Mouse (Mus musculus): ENCODE results near the gene Rbms1.

Gene Rbms1

GRCm38 (mm10) chr2:60787088-60787487 is 175.9 kb downstream of the Rbms1 start:
- in situ Hi-C loops (cut with MboI; ENCODE audit: low sequenced_read_pairs): no loop called here

GRCm38 (mm10) chr2:60786289-60786688 is 176.7 kb downstream of the Rbms1 start:
- in situ Hi-C loops (cut with MboI; ENCODE audit: low sequenced_read_pairs): no loop called here

GRCm38 (mm10) chr2:60774501-60774900 is 188.5 kb downstream of the Rbms1 start:
- in situ Hi-C loops (cut with MboI; ENCODE audit: low sequenced_read_pairs): no loop called here

- in situ Hi-C loops (cut with MboI; ENCODE audit: low sequenced_read_pairs): no loop called here
Measured at GRCm38 (mm10) chr2:60773592-60773991, 189.4 kb downstream of the Rbms1 start.

GRCm38 (mm10) chr2:60766420-60766819 is 196.6 kb downstream of the Rbms1 start:
- in situ Hi-C loops (cut with MboI; ENCODE audit: low sequenced_read_pairs): no loop called here

GRCm38 (mm10) chr2:60756218-60756617 is 206.8 kb downstream of the Rbms1 start:
- in situ Hi-C loops (cut with MboI; ENCODE audit: low sequenced_read_pairs): no loop called here

GRCm38 (mm10) chr2:60755101-60755500 is 207.9 kb downstream of the Rbms1 start:
- in situ Hi-C loops (cut with MboI; ENCODE audit: low sequenced_read_pairs): no loop called here

GRCm38 (mm10) chr2:60751274-60751673 is 211.7 kb downstream of the Rbms1 start:
- in situ Hi-C loops (cut with MboI; ENCODE audit: low sequenced_read_pairs): no loop called here

- in situ Hi-C loops (cut with MboI; ENCODE audit: low sequenced_read_pairs): no loop called here
Measured at GRCm38 (mm10) chr2:60750591-60750990, 212.4 kb downstream of the Rbms1 start.

GRCm38 (mm10) chr2:60748585-60748984 is 214.4 kb downstream of the Rbms1 start:
- in situ Hi-C loops (cut with MboI; ENCODE audit: low sequenced_read_pairs): loop anchor here (25.0 kb wide), 1 partner anchor 714 kb away; no protein-coding TSS in a partner anchor

GRCm38 (mm10) chr2:60747590-60747989 is 215.4 kb downstream of the Rbms1 start:
- in situ Hi-C loops (cut with MboI; ENCODE audit: low sequenced_read_pairs): loop anchor here (25.0 kb wide), 1 partner anchor 715 kb away; no protein-coding TSS in a partner anchor

GRCm38 (mm10) chr2:60744674-60745073 is 218.3 kb downstream of the Rbms1 start:
- in situ Hi-C loops (cut with MboI; ENCODE audit: low sequenced_read_pairs): loop anchor here (25.0 kb wide), 1 partner anchor 718 kb away; no protein-coding TSS in a partner anchor

GRCm38 (mm10) chr2:60739389-60740137 is 223.4 kb downstream of the Rbms1 start:
- in situ Hi-C loops (cut with MboI; ENCODE audit: low sequenced_read_pairs): loop anchor here (25.0 kb wide), 1 partner anchor 723 kb away; no protein-coding TSS in a partner anchor

- in situ Hi-C loops (cut with MboI; ENCODE audit: low sequenced_read_pairs): loop anchor here (25.0 kb wide), 1 partner anchor 731 kb away; no protein-coding TSS in a partner anchor
Measured at GRCm38 (mm10) chr2:60730929-60731328, 232.1 kb downstream of the Rbms1 start.

- in situ Hi-C loops (cut with MboI; ENCODE audit: low sequenced_read_pairs): loop anchor here (25.0 kb wide), 1 partner anchor 732 kb away; no protein-coding TSS in a partner anchor
Measured at GRCm38 (mm10) chr2:60730024-60730423, 233.0 kb downstream of the Rbms1 start.

- in situ Hi-C loops (cut with MboI; ENCODE audit: low sequenced_read_pairs): loop anchor here (25.0 kb wide), 1 partner anchor 733 kb away; no protein-coding TSS in a partner anchor
Measured at GRCm38 (mm10) chr2:60728902-60729585, 233.9 kb downstream of the Rbms1 start.

GRCm38 (mm10) chr2:60724660-60725059 is 238.3 kb downstream of the Rbms1 start:
- in situ Hi-C loops (cut with MboI; ENCODE audit: low sequenced_read_pairs): loop anchor here (25.0 kb wide), 1 partner anchor 738 kb away; no protein-coding TSS in a partner anchor

- in situ Hi-C loops (cut with MboI; ENCODE audit: low sequenced_read_pairs): no loop called here
Measured at GRCm38 (mm10) chr2:60722967-60723366, 240.0 kb downstream of the Rbms1 start.

- in situ Hi-C loops (cut with MboI; ENCODE audit: low sequenced_read_pairs): no loop called here
Measured at GRCm38 (mm10) chr2:60722514-60722913, 240.5 kb downstream of the Rbms1 start, which contains the start of gene Itgb6. Gene Itgb6, minus strand, starts transcription at chr2:60722643.

GRCm38 (mm10) chr2:60720906-60721305 is 242.1 kb downstream of the Rbms1 start:
- in situ Hi-C loops (cut with MboI; ENCODE audit: low sequenced_read_pairs): no loop called here

- in situ Hi-C loops (cut with MboI; ENCODE audit: low sequenced_read_pairs): no loop called here
Measured at GRCm38 (mm10) chr2:60720205-60720604, 242.8 kb downstream of the Rbms1 start.

GRCm38 (mm10) chr2:60717348-60717747 is 245.6 kb downstream of the Rbms1 start:
- in situ Hi-C loops (cut with MboI; ENCODE audit: low sequenced_read_pairs): no loop called here

Measured in CH12F3 (cell line).